Mouse (Mus musculus) urinary bladder, postnatal 10 days (tissue): ENCODE results near the gene Prdm8.

Experiments
- DNase-seq: peaks from one replicate; pipeline ENCODE4 v3.0.0; 2022; ENCODE audit warnings: low spot score

Gene Prdm8

DNA sequence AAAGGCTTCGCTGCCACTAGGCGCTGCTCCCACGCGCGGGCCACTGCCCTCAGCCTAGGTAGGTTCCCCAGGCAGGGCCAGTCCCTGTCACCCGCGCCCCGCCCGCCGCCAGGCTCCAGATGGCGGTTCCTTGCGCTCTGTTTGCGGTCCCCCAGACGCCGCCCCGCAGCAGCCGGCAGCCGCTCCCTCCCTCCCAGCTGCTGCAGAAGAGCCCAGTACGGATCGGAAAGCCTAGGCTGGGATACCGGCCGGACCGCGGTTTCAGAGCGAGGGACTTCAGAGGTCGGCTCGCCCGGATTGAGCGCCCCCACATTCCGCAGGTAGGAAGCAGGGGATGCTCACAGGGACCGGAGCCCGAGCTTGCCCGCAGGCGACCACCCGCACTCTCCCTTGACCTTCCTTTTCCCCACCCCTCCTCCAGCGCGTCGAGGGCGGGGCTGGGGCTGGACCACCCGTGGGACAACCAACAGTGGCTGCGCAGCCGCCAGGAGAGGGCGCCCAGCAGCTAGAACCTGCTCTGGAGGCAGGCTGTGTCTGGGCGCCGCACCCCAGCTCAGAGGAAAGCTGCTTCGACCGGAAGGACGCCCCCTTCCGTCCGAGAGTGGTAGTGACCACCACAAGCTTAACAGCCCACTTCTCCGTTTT, at the start of gene Prdm8:
Prdm8 (plus strand) TSS at position 19 of the 645 bp plus-strand sequence.
- no peak for DNase-seq

DNA sequence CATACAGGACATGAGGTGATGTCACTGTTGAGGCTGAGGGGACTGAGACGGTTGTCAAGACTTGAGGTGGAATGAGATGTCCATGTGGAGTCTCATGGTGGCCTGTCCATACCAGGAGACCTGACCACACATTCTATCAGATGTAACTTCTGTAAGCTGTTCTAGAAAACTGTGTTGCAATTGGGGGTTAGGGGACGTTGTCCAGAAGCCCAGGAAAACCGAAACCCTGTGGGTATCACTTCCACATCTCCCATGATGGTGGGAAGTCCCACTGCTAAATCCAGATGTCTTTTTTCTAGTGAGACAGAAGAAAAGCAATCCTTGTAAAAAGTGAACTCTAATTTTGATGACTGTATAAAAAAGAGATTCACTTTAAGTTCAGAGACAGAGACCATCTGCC, 39.9 kb upstream of the Prdm8 start:
- no peak for DNase-seq

DNA sequence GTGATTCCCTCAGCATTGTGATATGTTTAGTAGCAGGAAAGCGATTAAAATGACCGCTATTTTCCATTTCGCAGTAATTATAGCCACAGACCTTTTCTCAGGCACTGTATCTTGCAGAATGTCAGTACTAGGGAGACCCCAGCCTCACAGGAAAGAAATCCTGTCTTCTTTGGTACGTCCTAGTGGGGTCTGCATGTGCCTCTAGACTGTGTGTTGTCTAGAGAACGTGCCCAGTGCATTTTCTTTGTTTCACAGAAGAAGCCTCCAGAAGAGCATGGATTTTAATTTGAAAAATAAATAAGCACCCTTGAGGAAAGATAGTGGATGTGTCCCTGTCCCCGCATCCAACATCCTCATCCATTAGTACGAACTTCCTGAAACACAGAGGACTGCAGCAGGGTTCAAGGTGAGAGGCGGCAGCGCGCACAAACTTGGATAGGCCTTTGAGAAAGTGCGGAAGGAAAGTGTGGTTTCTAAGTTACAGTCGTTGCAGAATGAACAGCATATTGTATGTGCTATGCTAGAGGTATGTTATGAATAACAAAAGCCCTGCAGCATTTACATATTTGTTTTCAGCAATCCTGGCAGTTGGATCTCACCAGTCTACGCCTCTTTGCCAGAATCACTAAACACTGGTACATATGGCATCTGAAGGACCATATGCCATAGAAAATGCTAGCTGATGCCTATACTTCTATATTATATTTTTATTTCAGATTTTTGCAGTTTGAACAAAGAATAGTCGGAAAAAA, 28.3 kb upstream of the Prdm8 start:
- DNase-seq: no peak

DNA sequence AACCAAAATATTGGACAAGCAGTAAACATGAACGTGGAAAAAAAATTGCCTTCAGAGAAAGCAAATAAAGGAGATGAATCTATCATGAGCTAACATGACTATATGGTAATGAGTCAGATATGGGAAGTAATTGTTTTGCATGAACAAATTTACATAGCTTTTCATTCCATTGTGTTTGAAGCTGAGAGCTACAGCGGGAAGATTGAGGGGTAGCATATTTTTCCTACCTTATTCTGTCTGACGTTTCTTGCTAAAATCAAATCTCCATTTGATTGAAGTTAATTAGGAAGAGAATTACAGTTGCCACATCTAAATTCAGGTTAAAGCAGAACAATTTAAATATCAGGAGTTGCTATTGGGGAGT, 27.7 kb upstream of the Prdm8 start:
- no peak for DNase-seq

DNA sequence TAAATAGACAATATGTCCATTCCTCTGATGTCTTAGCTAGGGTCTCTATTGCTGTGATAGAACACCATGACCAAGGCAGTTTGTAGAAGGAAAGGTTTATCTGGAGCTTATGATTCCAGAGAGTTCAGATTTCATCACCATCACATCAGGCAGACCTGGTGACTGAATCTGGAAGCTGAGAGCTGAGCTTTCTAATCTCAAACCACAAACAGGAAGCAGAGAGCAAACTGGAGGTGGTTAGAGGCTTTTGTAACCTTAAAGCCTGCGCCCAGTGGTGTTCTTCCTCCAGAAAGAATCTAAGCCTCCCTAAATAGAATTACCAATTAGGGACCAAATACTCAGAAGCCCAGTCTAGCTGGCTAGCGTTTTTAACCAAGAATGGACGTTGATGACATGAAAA, 20.1 kb upstream of the Prdm8 start:
- DNase-seq: no peak

DNA sequence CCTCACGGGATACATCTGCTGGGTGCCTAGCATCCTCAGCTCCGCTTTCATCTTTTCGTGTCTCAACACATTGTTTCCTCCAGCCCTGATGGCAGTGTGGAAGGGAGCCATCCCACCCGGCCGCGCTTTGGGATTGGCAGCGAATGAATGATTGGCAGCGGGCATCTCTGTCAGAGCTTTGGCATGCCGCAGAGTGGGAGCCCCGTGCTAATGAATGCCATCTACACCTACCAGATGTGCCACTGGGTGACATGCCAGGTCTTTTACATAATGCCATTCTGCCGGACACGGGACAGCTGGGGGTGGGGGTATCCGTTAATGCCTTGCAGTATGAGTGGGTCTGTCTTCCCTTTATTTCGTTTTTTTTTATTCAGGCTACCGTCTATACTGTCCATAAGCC, 882 bp upstream of the Prdm8 start:
- DNase-seq: no peak

DNA sequence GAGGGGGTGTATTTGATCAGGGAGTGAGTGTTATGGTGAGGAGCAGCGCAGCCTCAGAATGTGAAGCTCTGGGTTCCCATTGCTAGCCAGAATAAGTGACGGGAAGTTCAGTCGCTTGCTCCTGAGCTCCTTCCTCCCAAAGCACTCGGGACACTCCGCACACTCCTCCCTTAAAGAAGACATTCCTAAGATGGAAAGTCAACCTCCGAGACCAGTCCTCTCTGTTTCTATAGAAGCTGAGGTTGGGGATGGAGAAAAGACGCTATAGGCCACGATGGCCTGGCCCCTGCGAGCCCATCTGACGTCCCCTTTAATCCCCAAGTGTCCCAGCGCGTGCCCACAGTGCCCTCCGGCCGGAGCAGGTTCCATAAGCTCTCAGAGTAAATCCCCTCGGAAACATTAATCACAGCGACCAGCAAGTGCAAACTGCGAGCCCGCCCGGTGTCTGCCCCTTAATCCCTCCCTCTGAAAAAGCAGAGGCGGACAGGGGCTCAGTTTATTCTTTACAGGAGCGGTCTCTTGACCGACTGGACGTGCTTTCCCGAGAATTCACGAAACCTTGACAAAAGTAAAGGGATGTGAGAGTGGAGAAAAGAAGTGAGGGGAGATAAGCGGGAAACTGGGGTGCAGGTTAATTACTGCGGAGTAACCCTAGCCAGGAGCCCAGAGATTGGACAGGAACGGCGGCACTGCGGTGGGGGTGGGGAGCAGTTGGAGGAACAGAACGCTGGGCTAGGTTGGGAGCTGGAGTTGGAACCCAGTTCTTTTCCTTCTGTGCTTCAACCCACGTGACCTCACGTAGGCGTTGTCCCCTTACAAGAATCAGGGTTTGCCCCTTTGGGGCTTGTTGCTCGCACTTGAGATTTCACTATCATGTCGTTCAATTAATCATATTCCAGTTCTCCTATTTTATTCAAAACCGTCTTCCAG, 1.6 kb downstream of the Prdm8 start:
- DNase-seq: no peak

DNA sequence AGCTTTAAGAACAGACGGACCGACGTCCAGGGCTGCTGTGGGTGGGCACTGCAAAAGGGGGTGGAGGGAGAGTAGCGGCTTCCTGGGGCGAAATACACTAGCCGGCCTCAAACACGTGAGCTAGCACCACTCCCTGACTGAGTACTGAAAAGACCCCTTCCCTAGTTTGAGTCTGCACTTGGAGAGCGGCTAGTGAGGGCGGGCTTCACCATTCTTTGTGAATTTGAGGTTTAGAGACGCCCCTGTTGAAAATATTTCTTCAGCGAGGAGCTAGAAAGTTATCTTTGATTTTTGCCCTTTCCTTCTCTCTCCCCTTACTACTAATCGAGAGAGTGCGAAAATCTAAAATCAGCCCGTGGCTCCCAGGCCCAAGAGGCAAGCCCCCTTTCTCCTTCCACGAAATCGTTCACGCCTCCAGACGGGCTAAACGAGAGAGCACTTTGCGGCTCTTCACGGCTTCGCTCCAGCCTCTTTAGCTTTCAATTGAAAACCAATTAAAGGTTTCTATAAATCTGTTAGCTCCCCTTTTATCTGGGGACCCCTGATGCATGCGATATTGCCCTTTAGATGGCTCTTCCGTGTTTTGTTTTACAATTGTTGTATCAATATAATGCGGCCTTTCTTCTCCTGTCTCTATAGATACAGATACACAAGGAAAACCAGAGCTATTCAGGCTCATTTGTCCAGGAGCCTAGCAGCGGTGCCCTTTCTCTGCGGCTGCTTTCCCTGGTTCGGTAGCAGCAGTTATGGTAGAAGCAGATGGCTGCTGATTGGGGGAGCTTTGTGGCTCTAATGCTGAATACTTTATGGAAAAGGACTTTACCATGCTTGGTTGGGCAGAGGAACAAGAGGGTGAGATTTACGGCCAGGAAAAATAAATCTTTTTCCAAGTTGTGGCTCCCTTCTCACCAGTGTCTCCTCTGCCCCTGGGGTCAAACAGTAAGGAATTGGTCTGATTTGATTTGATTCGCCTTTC, 2.7 kb downstream of the Prdm8 start:
- no peak for DNase-seq

DNA sequence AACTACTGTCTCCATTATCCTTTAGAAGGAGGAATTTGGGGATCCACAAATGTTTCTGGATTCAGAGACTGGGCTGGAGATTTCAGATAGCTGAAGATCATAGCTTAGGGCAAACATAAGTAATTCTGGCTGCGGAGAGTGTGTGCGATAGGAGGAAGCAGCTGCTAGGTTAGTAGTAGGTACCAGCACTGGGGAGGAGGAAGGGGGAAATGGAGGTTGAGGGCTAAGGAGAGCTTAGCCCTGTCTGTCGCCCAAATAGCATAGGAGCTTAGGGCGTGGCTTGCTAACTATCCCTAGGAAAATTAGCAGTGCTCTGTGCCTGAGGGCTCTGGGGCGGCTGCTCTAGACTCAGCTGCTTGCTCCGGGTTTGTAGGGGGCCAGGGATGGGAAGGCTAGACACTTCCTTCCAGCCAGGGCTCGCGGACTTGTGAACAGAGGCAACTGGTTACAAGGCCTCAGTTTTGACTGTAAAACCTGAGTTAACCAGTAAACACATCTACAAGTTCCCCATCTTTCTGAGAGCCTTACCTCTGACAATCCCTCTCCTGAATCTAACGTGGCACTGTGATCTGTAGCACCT, 4.7 kb downstream of the Prdm8 start:
- no peak for DNase-seq

DNA sequence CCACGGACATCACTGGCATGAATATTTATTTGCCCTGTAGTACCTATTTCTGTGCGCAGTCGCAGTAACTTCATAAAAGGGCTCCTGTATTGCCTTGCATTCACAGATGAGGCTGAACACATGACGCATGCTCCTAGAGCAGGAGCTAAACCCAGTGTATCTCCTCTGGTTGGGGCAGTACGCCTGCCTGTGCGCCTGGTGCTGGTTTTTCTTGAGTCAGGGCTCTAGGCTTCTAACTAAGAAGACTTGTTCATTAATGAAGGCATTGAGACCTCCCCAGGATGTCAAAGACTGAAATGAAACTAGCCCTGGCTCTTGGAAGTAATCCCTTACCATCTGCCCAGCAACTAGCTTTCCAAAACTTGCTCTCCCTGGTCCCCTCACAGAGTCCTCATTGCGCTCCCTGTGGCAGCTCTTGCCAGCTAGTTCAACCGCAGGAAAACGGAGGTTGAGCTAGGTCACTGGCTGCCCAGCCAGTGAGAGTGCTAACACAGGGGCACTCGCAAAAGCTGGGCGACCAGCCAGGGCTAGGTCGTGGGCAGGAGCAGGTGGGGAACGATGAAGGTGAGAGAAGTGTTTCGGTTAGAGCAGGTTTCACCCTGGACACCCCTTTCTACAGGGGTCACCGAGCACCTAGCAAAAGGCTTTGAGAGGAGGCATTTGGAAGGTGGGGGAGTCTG, 5.6 kb downstream of the Prdm8 start:
- DNase-seq: no peak

DNA sequence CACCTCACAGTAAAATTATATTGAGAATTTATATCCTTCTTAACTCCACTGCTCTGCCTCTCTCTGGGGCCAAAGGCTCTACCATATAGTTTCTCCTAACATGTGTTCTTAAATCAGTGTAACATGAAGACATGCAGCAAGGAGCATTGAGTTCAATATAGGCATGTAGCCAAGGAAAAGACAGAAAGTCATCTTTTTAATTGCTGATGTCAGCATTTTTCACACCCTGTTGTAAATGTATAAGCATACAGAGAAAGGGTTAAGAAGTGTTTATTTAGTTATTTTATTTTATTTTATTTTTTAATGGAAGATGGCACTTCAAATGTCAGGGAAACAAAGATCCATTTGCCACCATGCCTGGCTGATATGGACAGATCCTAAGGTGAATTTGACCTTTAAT, 6.7 kb downstream of the Prdm8 start:
- no peak for DNase-seq

DNA sequence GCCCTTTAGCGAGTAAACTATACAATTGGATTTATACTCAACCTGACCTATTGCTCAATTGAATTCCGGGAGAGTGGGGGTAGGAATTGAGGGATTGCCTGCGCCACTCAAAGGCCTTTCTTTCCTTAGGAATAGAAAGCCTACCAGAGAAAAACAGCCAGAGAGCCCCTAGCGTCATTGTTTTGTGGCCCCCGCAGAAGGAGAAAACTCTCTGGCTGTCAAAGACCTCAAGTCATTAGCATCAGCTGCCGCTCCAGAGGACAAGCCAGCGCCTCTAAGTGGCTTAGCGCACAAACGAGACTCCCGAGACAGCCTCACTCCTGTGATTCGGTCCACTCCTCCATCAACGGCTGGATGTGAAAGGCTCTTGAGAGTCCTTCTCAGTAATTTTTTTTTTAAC, 12.6 kb downstream of the Prdm8 start:
- DNase-seq: no peak

DNA sequence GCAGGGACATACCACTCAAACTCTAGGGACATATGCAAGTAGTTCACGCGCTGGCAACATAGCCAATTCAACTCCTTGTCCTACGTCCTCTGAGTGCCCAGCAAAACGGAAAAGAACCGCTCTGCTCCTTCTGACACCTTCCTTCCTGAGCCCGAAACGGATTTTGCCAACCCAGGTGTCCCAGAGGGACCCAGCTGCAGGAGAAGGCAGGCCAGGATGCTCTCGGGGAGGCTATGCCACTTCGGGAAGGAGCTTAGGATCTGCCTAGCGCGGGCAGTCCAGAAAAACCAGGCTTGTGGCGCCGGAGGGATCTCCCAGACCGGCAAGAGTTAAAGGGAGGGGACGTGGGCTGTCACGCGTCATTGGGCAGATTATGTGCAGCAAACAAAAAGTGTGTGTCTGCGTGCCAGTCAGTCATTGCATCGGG, 13.5 kb downstream of the Prdm8 start:
- no peak for DNase-seq

DNA sequence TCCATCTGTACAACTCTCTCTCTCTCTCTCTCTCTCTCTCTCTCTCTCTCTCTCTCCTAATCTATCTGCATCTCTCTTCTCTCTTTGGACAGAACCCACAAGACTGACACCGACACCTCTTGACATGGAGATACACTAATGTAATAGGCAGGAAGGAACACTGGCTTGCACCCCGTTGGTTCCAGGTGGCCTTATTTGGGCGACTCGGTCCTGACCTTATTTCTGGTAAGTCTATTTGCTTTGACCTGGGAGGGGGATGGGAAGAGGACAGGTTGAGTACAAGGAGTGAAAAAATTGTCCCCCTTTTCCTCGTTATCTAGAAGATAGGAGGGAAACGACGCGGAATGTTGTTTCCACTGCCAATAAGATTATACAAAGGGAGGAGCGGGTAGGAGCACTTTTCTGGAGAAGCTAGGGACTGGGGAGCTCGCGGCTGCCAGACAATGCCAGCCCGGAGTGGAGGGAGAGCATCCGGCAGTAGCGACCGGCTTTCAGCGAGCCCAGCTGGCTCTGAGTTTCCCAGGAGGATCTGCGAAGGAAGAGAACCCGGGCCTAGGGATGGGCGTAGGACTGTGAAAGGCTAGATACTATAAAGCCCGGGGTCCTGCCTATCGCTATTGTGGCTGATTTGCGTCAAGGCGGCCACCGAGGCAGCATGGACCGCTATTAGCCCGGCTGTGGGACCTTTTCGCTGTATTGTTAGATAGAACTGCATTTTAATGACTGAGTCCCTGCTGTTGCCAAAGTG, 14.1 kb downstream of the Prdm8 start:
- no peak for DNase-seq

DNA sequence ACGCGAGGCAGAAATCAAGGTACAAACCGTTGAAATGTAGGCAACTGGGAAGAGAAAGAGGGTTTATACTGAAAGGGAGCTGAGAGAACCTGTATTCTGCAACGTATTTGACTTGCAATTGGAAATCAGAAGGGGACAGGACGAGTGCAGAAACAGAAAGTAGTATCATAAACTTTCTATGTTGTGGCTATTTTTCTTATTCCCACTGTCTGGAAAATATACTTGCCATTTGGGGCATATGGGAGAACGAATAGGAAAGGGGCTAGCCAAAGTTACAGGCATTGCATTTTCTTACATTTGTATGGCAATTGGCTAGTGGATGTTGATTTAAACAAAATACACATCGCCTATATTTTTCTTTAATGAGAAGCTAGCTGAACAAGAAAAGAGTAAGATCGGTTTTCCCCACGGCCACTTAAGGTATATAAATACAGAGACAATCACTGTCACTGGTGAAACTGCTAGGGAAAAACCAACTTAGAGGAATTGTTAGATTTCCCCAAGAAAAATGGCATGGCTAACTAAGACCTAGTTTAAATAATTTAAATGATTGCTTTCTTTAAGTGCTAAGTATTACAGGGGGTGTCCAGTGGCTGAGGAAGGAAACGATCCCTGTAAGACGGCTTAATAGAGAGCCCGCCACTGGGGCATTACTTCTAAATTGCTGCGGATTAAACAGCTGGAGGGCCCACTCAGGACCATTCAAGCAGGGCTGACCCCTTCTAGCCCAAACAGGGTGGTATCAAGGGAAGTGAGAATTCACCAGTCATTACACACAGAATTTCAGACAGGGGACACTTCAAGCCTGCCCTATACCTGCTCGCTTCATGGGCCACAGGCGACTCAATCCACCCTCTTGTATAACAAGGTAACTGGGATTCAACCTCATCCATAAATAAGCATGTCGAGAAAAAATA, 14.9 kb downstream of the Prdm8 start:
- DNase-seq: no peak

DNA sequence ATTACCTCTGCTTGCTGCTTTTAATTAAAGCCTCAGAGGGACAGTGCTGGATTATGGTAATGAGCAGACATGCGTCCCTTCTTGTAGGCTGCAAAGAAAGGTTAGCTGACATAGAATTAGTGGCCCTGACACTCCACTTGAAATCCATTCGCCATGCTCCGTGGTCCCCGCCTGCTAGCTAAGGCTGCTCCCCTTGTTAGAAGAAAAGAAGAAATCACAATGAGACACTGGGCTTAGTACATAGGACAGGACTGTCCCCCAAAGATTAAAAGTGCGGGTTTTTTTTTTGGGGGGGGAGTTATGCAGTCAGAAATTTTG, 15.6 kb downstream of the Prdm8 start:
- no peak for DNase-seq

DNA sequence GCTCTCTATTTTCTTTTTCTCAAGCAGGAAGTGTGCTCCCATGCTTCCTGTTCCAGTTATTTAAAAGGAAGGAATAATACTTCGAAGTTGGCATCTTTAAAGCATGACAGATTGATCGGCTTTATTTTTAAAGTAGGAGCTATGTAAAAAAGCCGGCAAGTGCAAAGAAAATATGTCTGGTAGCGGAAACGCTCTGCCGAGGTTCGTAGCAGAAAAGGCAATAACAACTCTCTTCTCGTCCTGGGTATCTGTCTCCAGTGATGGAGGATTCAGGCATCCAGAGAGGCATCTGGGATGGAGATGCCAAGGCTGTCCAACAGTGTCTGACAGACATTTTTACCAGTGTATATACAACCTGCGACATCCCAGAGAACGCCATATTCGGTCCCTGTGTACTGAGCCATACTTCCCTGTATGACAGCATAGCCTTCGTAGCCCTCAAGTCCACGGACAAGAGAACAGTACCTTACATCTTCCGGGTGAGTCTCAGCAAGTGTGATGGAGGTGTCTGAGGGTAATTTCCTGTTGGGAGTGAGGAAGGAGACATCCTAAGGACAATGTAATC, 16.1 kb downstream of the Prdm8 start:
- DNase-seq: no peak

DNA sequence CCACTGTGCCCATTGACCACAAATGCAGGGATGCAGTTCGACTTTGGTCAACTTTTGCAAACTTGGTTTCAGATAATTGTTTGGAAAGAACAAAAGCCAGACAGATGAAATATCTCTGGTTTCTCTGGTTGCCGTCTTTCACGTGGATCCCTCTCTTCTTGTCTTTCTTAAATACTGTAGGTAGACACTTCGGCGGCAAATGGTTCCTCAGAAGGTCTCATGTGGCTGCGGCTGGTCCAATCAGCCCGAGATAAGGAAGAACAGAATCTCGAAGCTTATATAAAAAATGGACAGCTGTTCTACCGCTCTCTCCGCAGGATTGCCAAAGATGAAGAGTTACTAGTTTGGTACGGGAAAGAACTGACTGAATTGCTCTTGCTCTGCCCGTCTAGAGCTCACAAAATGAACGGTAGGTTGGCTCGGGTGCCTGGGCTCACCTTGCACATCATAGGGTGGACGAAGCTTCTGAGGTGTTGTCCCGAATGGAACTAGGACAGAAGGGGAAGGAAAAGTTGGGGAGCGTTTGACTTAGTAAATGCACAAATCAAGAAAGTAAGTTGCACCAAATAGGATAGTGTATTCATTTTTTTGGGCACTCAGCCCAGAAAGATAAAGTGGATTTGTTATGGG, 17.4 kb downstream of the Prdm8 start:
- DNase-seq: no peak
